26 mouse cellular contexts compared by ENCODE assay signal in genomic region chr6:89097531-89097930, GRCm38 (mm10).
DNase-seq lines count a peak whose midpoint lies in the region; ATAC-seq lines count a peak whose summit lies in the region.
"Had no signal": no experiment of that assay in that cellular context is flagged by ENCODE, and none has a peak within 500 bp of the region (broad histone marks: within the 10 kb centered on the region; RNA-seq: fewer than 3 reads in every experiment).

No protein-coding gene starts in this region.

- whole genome bisulfite sequencing in hindbrain, embryonic 15.5 days: 77% methylated on average over 8 of the region's 8 CpGs
- 84% methylated on average over 8 of the region's 8 CpGs for WGBS in hindbrain, embryonic 14.5 days

- no peaks in the 10 kb centered on the region for H3K27me3 ChIP-seq in hindbrain, embryonic 15.5 days
- no peaks in the 10 kb centered on the region for H3K27me3 ChIP-seq in hindbrain, embryonic 14.5 days (ENCODE audit: control insufficient read depth, insufficient read depth, low read length)
- H3K27me3 ChIP-seq: embryonic facial prominence, embryonic 12.5 days; embryonic facial prominence, embryonic 15.5 days; heart, embryonic 12.5 days; hindbrain, embryonic 12.5 days; intestine, embryonic 15.5 days; kidney, embryonic 15.5 days had no signal

- no peak overlapping the region for H3K9ac ChIP-seq in hindbrain, embryonic 15.5 days
- no peak overlapping the region for H3K9ac ChIP-seq in hindbrain, embryonic 14.5 days
- H3K9ac ChIP-seq: embryonic facial prominence, embryonic 12.5 days; embryonic facial prominence, embryonic 15.5 days; forebrain, postnatal 0 days; heart, embryonic 12.5 days; hindbrain, embryonic 12.5 days; intestine, embryonic 15.5 days; kidney, embryonic 15.5 days had no signal

- H3K4me3 ChIP-seq in hindbrain, embryonic 15.5 days: no peak overlapping the region
- H3K4me3 ChIP-seq in hindbrain, embryonic 14.5 days (replicated peaks; ENCODE audit: low read length): no peak overlapping the region
- H3K4me3 ChIP-seq: embryonic facial prominence, embryonic 12.5 days; embryonic facial prominence, embryonic 15.5 days; gastrocnemius, adult 2 months; heart, adult 2 months; heart, embryonic 12.5 days; hindbrain, embryonic 12.5 days; intestine, embryonic 15.5 days; kidney, embryonic 15.5 days had no signal

- no peaks in the 10 kb centered on the region for H3K4me1 ChIP-seq in hindbrain, embryonic 15.5 days (replicated peaks)
- H3K4me1 ChIP-seq in hindbrain, embryonic 14.5 days (replicated peaks; ENCODE audit: control insufficient read depth, insufficient read depth, low read length): no peaks in the 10 kb centered on the region
- H3K4me1 ChIP-seq: embryonic facial prominence, embryonic 12.5 days; embryonic facial prominence, embryonic 15.5 days; hindbrain, embryonic 12.5 days; intestine, embryonic 15.5 days; kidney, embryonic 15.5 days had no signal

- no peaks in the 10 kb centered on the region for H3K9me3 ChIP-seq in hindbrain, embryonic 15.5 days
- H3K9me3 ChIP-seq in hindbrain, embryonic 14.5 days (ENCODE audit: control insufficient read depth, low read length): no peaks in the 10 kb centered on the region
- H3K9me3 ChIP-seq: embryonic facial prominence, embryonic 12.5 days; embryonic facial prominence, embryonic 15.5 days; hindbrain, embryonic 12.5 days; intestine, embryonic 15.5 days; kidney, embryonic 15.5 days had no signal

- H3K36me3 ChIP-seq in hindbrain, embryonic 15.5 days: no peaks in the 10 kb centered on the region
- no peaks in the 10 kb centered on the region for H3K36me3 ChIP-seq in hindbrain, embryonic 14.5 days (replicated peaks; ENCODE audit: control insufficient read depth, insufficient read depth)
- H3K36me3 ChIP-seq: embryonic facial prominence, embryonic 12.5 days; embryonic facial prominence, embryonic 15.5 days; heart, embryonic 12.5 days; hindbrain, embryonic 12.5 days; intestine, embryonic 15.5 days; kidney, embryonic 15.5 days had no signal

- DNase-seq in adrenal gland, adult 8-10 months: peak; percentile 18
- no peak for DNase-seq in adrenal gland, postnatal 25 days
- no peak for DNase-seq in hindbrain, embryonic 14.5 days (ENCODE audit: low spot score)
- peak; percentile 54 for DNase-seq in adrenal gland, postnatal 14 days
- no peak for DNase-seq in yolk sac, embryonic 10.5 days (ENCODE audit: low spot score)
- DNase-seq: cerebellum, adult 11 months; cerebellum, adult 2 months; cerebellum, adult 9-11 months; cerebellum, postnatal 25 days; forebrain, postnatal 0 days; gastrocnemius, adult 2 months; gastrocnemius, postnatal 25 days; heart, adult 2 months; heart, postnatal 14 days; heart, postnatal 4 days; kidney, adult 11 months; kidney, adult 8-10 months had no signal

- H3K27ac ChIP-seq in hindbrain, embryonic 15.5 days (replicated peaks): no peak overlapping the region
- no peak overlapping the region for H3K27ac ChIP-seq in hindbrain, embryonic 14.5 days
- H3K27ac ChIP-seq: embryonic facial prominence, embryonic 12.5 days; embryonic facial prominence, embryonic 15.5 days; gastrocnemius, adult 2 months; heart, adult 2 months; hindbrain, embryonic 12.5 days; intestine, embryonic 15.5 days; kidney, embryonic 15.5 days had no signal

- no peak overlapping the region for H3K4me2 ChIP-seq in hindbrain, embryonic 15.5 days
- H3K4me2 ChIP-seq in hindbrain, embryonic 14.5 days (replicated peaks): no peak overlapping the region
- H3K4me2 ChIP-seq: embryonic facial prominence, embryonic 12.5 days; embryonic facial prominence, embryonic 15.5 days; heart, embryonic 12.5 days; hindbrain, embryonic 12.5 days; intestine, embryonic 15.5 days; kidney, embryonic 15.5 days had no signal

- 0 out of 2 replicates have a peak, but pooled peaks have one; percentile 34 for ATAC-seq in hindbrain, embryonic 15.5 days (ENCODE audit: low FRiP score, low read depth)
- ATAC-seq in hindbrain, embryonic 14.5 days (ENCODE audit: low FRiP score): no peak
- ATAC-seq: CD4-positive, CD25-positive, alpha-beta regulatory T cell, adult 4 months; forebrain, embryonic 14.5 days; forebrain, postnatal 0 days; intestine, embryonic 15.5 days had no signal

Comparison
In these comparisons a context has a peak if more than half of its experiments do, and no peak if none do; other contexts are left out.
1. DNase-seq: peak in adrenal gland, adult 8-10 months (single experiment) and adrenal gland, postnatal 14 days (single experiment); none in adrenal gland, postnatal 25 days (single experiment), hindbrain, embryonic 14.5 days (single experiment) and yolk sac, embryonic 10.5 days (single experiment).